Mouse (Mus musculus): ENCODE results near the gene Zbtb12. TPM values are rescaled to one million over a fixed set of nuclear protein-coding genes. Genes with fewer than 3 reads are reported as not detected.

Gene Zbtb12
- total and polyA plus RNA-seq, 3 experiments: 7.6 to 24.3 TPM; not detected in 1

- no peaks in the 10 kb centered on the region for H3K27me3 ChIP-seq (ENCODE audit: control insufficient read depth in 1 of 2, insufficient read depth in 2 of 2, low read length in 2 of 2)
- H3K9me3 ChIP-seq (replicated peaks; ENCODE audit: insufficient read depth, low read length): no peaks in the 10 kb centered on the region
- peaks cover 0 to 1% of the 10 kb centered on the region in 2 experiments; a peak in 2 of 4 replicates for H3K36me3 ChIP-seq (ENCODE audit: control insufficient read depth in 1 of 2, insufficient read depth in 2 of 2, low read length in 2 of 2)
- no peak for DNase-seq (ENCODE audit: low read depth, low spot score)
- H3K9ac ChIP-seq (ENCODE audit: control insufficient read depth, low read depth, low read length, poor library complexity, severe bottlenecking): no peak within 1 kb of the TSS
- no peaks in the 10 kb centered on the region for H3K79me2 ChIP-seq (ENCODE audit: control insufficient read depth, insufficient read depth, low read length, poor library complexity)
- no peak within 1 kb of the TSS for H3K4me3 ChIP-seq (ENCODE audit: control insufficient read depth in 1 of 2, insufficient read depth in 1 of 2, low read depth in 2 of 2, low read length in 2 of 2)
- peaks cover 0 to 14% of the 10 kb centered on the region in 2 experiments; a peak in 2 of 4 replicates for H3K4me1 ChIP-seq (ENCODE audit: control insufficient read depth in 1 of 2, insufficient read depth in 2 of 2, low read length in 2 of 2)
- TF ChIP-seq TBP (IDR thresholded peaks at IDR 0.05; ENCODE audit: low read depth, low read length) (no peak), E2F4 (IDR thresholded peaks at IDR 0.05; ENCODE audit: borderline replicate concordance, low read depth, low read length) (no peak), POLR2A (IDR thresholded peaks at IDR 0.05; ENCODE audit: control insufficient read depth in 1 of 2, insufficient read depth in 1 of 2, low read depth in 1 of 2, low read length in 2 of 2, poor library complexity in 1 of 2) (0 out of 4 replicates have a peak, but pooled peaks of 1 of the 2 experiments have one; percentile 13), POLR2AphosphoS5 (IDR thresholded peaks at IDR 0.05; ENCODE audit: borderline replicate concordance, low read depth, low read length) (no peak), ZNF384 (IDR thresholded peaks at IDR 0.05; ENCODE audit: low read depth, low read length) (no peak), MYB (IDR thresholded peaks at IDR 0.05; ENCODE audit: low read depth, low read length) (no peak)
- H3K27ac ChIP-seq (ENCODE audit: control insufficient read depth, low read depth, low read length): no peak within 1 kb of the TSS
These were observed 34.8 kb downstream of the Zbtb12 start, which contains the start of gene Slc44a4 for GRCm38 (mm10) chr17:34913930-34914665. TSS of gene Slc44a4 (plus strand) at chr17:34914466.

GRCm38 (mm10) chr17:34915410-34915831 lies 36.1 kb downstream of the Zbtb12 start:
- no peak overlapping the region for H3K9ac ChIP-seq (ENCODE audit: control insufficient read depth, low read depth, low read length, poor library complexity, severe bottlenecking)
- no peak for DNase-seq (ENCODE audit: low read depth, low spot score)
- no peak for TF ChIP-seq E2F4 (IDR thresholded peaks at IDR 0.05; ENCODE audit: borderline replicate concordance, low read depth, low read length)
- TF ChIP-seq KAT2A (conservative IDR thresholded peaks at IDR 0.05; ENCODE audit: low read depth, low read length): no peak
- no peak for TF ChIP-seq MEF2A (IDR thresholded peaks at IDR 0.05; ENCODE audit: extremely low read depth, insufficient replicate concordance, low read depth, low read length, poor library complexity, severe bottlenecking)
- no peak for TF ChIP-seq TCF12 (IDR thresholded peaks at IDR 0.05; ENCODE audit: low read depth, low read length)
- TF ChIP-seq RAD21 (IDR thresholded peaks at IDR 0.05; ENCODE audit: low read depth, low read length): peak; percentile 30
- no peak for TF ChIP-seq NELFE (IDR thresholded peaks at IDR 0.05; ENCODE audit: low read depth, low read length)
- peak in 2 of 3 experiments; percentile 37 to 48; a peak in 4 of 6 replicates for TF ChIP-seq CTCF (IDR thresholded peaks at IDR 0.05 in 2 of 3, conservative IDR thresholded peaks at IDR 0.05 in 1 of 3; ENCODE audit: control insufficient read depth in 1 of 3, insufficient read depth in 1 of 3, low read depth in 2 of 3, low read length in 3 of 3, poor library complexity in 1 of 3, severe bottlenecking in 1 of 3)
- peak; percentile 18; the same call in 1 of the 2 replicates for TF ChIP-seq SMC3 (IDR thresholded peaks at IDR 0.05; ENCODE audit: low read depth, low read length)
- TF ChIP-seq ZNF384 (IDR thresholded peaks at IDR 0.05; ENCODE audit: low read depth, low read length): no peak

More at GRCm38 (mm10) chr17:34915410-34915831, 36.1 kb downstream of the Zbtb12 start:
- peaks cover 0 to 14% of the 10 kb centered on the region in 2 experiments; a peak in 2 of 4 replicates for H3K4me1 ChIP-seq (ENCODE audit: control insufficient read depth in 1 of 2, insufficient read depth in 2 of 2, low read length in 2 of 2)
- H3K36me3 ChIP-seq (ENCODE audit: control insufficient read depth in 1 of 2, insufficient read depth in 2 of 2, low read length in 2 of 2): no peaks in the 10 kb centered on the region; a peak in 1 of 4 replicates
- H3K4me3 ChIP-seq (ENCODE audit: control insufficient read depth in 1 of 2, insufficient read depth in 1 of 2, low read depth in 2 of 2, low read length in 2 of 2): no peak overlapping the region
- no peaks in the 10 kb centered on the region for H3K27me3 ChIP-seq (ENCODE audit: control insufficient read depth in 1 of 2, insufficient read depth in 2 of 2, low read length in 2 of 2)
- no peaks in the 10 kb centered on the region for H3K79me2 ChIP-seq (ENCODE audit: control insufficient read depth, insufficient read depth, low read length, poor library complexity)
- no peaks in the 10 kb centered on the region for H3K9me3 ChIP-seq (replicated peaks; ENCODE audit: insufficient read depth, low read length)
- no peak overlapping the region for H3K27ac ChIP-seq (ENCODE audit: control insufficient read depth, low read depth, low read length)
